Mouse (Mus musculus): ENCODE results near the gene Sirt3. TPM values are rescaled to one million over a fixed set of nuclear protein-coding genes. Genes with fewer than 3 reads are reported as not detected.

Gene Sirt3
- polyA plus RNA-seq (2015; fragmentation: Nextera tagmentation; extraction: Ambion mirVana): 56.4 and 60.5 TPM in 2 replicates

- peaks cover 9% of the 10 kb centered on the region; the same call in 1 of the 2 replicates for H3K36me3 ChIP-seq
- ATAC-seq (ENCODE audit: low FRiP score, low read depth): peak; percentile 95
- WGBS: under 1% methylated on average over 59 of the region's 59 CpGs
These were observed at the start of gene Sirt3, which contains the start of gene Psmd13 for GRCm38 (mm10) chr7:140881696-140882468. Sirt3 (minus strand) TSS chr7:140882309. Psmd13 (plus strand) TSS chr7:140881968.

GRCm38 (mm10) chr7:140927181-140927580 lies 45.1 kb upstream of the Sirt3 start:
- Histone ChIP-seq H3K9ac (no peak overlapping the region), H3K9me3 (no peaks in the 10 kb centered on the region), H3K27ac (replicated peaks) (no peak overlapping the region), H3K4me2 (no peak overlapping the region), H3K4me1 (replicated peaks) (peaks cover 14% of the 10 kb centered on the region), H3K36me3 (no peaks in the 10 kb centered on the region), H3K27me3 (peaks cover 34% of the 10 kb centered on the region), H3K4me3 (no peak overlapping the region)
- no peak for ATAC-seq (ENCODE audit: low FRiP score, low read depth)
- WGBS: 88% methylated on average over 6 of the region's 6 CpGs

More at GRCm38 (mm10) chr7:140881696-140882468, at the start of gene Sirt3, which contains the start of gene Psmd13:
- peaks cover 19% of the 10 kb centered on the region for H3K4me1 ChIP-seq (replicated peaks)
- peak within 1 kb of the TSS; percentile 62 for H3K4me3 ChIP-seq
- no peaks in the 10 kb centered on the region for H3K9me3 ChIP-seq
- no peaks in the 10 kb centered on the region for H3K27me3 ChIP-seq
- peak within 1 kb of the TSS; percentile 86 for H3K27ac ChIP-seq (replicated peaks)
- peak within 1 kb of the TSS; percentile 61 for H3K4me2 ChIP-seq
- H3K9ac ChIP-seq: peak within 1 kb of the TSS; percentile 69

GRCm38 (mm10) chr7:140923070-140923775 lies 41.1 kb upstream of the Sirt3 start:
- Histone ChIP-seq H3K9me3 (no peaks in the 10 kb centered on the region), H3K4me1 (replicated peaks) (peaks cover 18% of the 10 kb centered on the region), H3K27me3 (peaks cover 68% of the 10 kb centered on the region), H3K4me3 (peak overlapping the region; percentile 51), H3K4me2 (peak overlapping the region; percentile 99), H3K36me3 (no peaks in the 10 kb centered on the region), H3K27ac (replicated peaks) (no peak overlapping the region), H3K9ac (peak overlapping the region; percentile 42)
- ATAC-seq (ENCODE audit: low FRiP score, low read depth): no peak
- WGBS: 21% methylated on average over 30 of the region's 30 CpGs

- peaks cover 71% of the 10 kb centered on the region for H3K27me3 ChIP-seq
- peak; percentile 76 for ATAC-seq (ENCODE audit: low FRiP score, low read depth)
- H3K4me1 ChIP-seq (replicated peaks): peaks cover 18% of the 10 kb centered on the region
- peak overlapping the region; percentile 42 for H3K9ac ChIP-seq
- H3K27ac ChIP-seq (replicated peaks): no peak overlapping the region
- peak overlapping the region; percentile 51 for H3K4me3 ChIP-seq
- H3K9me3 ChIP-seq: no peaks in the 10 kb centered on the region
- under 1% methylated on average over 49 of the region's 49 CpGs for WGBS
- no peaks in the 10 kb centered on the region for H3K36me3 ChIP-seq
- peak overlapping the region; percentile 99 for H3K4me2 ChIP-seq
These were observed 40.4 kb upstream of the Sirt3 start for GRCm38 (mm10) chr7:140922398-140923069.

- WGBS: 33% methylated on average over 22 of the region's 22 CpGs
- H3K4me3 ChIP-seq: peak overlapping the region; percentile 51
- no peaks in the 10 kb centered on the region for H3K9me3 ChIP-seq
- no peak overlapping the region for H3K27ac ChIP-seq (replicated peaks)
- peak overlapping the region; percentile 99 for H3K4me2 ChIP-seq
- ATAC-seq (ENCODE audit: low FRiP score, low read depth): no peak
- peaks cover 71% of the 10 kb centered on the region for H3K27me3 ChIP-seq
- H3K9ac ChIP-seq: no peak overlapping the region
- H3K4me1 ChIP-seq (replicated peaks): peaks cover 18% of the 10 kb centered on the region
- H3K36me3 ChIP-seq: no peaks in the 10 kb centered on the region
These were observed 39.3 kb upstream of the Sirt3 start for GRCm38 (mm10) chr7:140921225-140921975.

- no peak for ATAC-seq (ENCODE audit: low FRiP score, low read depth)
- Histone ChIP-seq H3K9ac (no peak within 1 kb of the TSS), H3K4me2 (peak within 1 kb of the TSS; percentile 99), H3K27ac (replicated peaks) (no peak within 1 kb of the TSS), H3K4me3 (peak within 1 kb of the TSS; percentile 51; the same call in 1 of the 2 replicates), H3K9me3 (no peaks in the 10 kb centered on the region), H3K27me3 (peaks cover 71% of the 10 kb centered on the region), H3K4me1 (replicated peaks) (peaks cover 18% of the 10 kb centered on the region), H3K36me3 (no peaks in the 10 kb centered on the region)
- WGBS: 80% methylated on average over 8 of the region's 8 CpGs
These were observed 38.4 kb upstream of the Sirt3 start, which contains the start of gene Nlrp6 for GRCm38 (mm10) chr7:140920418-140921029. Nlrp6 (plus strand) TSS chr7:140920902.

GRCm38 (mm10) chr7:140919911-140920310 lies 37.8 kb upstream of the Sirt3 start:
- WGBS: 75% methylated on average over 4 of the region's 4 CpGs
- Histone ChIP-seq H3K27me3 (peaks cover 64% of the 10 kb centered on the region), H3K9me3 (no peaks in the 10 kb centered on the region), H3K27ac (replicated peaks) (no peak overlapping the region), H3K9ac (no peak overlapping the region), H3K36me3 (no peaks in the 10 kb centered on the region), H3K4me3 (no peak overlapping the region), H3K4me2 (no peak overlapping the region), H3K4me1 (replicated peaks) (peaks cover 18% of the 10 kb centered on the region)
- ATAC-seq (ENCODE audit: low FRiP score, low read depth): no peak

GRCm38 (mm10) chr7:140914031-140914690 lies 32.1 kb upstream of the Sirt3 start:
- no peaks in the 10 kb centered on the region for H3K36me3 ChIP-seq
- no peak for ATAC-seq (ENCODE audit: low FRiP score, low read depth)
- no peaks in the 10 kb centered on the region for H3K4me1 ChIP-seq (replicated peaks)
- no peaks in the 10 kb centered on the region for H3K9me3 ChIP-seq
- no peak overlapping the region for H3K4me3 ChIP-seq
- H3K27me3 ChIP-seq: peaks cover 9% of the 10 kb centered on the region
- H3K9ac ChIP-seq: no peak overlapping the region
- H3K4me2 ChIP-seq: no peak overlapping the region
- WGBS: 87% methylated on average over 8 of the region's 8 CpGs
- H3K27ac ChIP-seq (replicated peaks): no peak overlapping the region

- H3K9me3 ChIP-seq: no peaks in the 10 kb centered on the region
- 0 out of 2 replicates have a peak, but pooled peaks cover under 1% of the 10 kb centered on the region for H3K27me3 ChIP-seq
- no peaks in the 10 kb centered on the region for H3K36me3 ChIP-seq
- H3K4me3 ChIP-seq: no peak overlapping the region
- no peak overlapping the region for H3K4me2 ChIP-seq
- H3K4me1 ChIP-seq (replicated peaks): peaks cover 5% of the 10 kb centered on the region
- H3K9ac ChIP-seq: no peak overlapping the region
- no peak for ATAC-seq (ENCODE audit: low FRiP score, low read depth)
- H3K27ac ChIP-seq (replicated peaks): no peak overlapping the region
- WGBS: 70% methylated on average over 5 of the region's 5 CpGs
These were observed 30.9 kb upstream of the Sirt3 start for GRCm38 (mm10) chr7:140912846-140913482.

- no peak overlapping the region for H3K9ac ChIP-seq
- no peaks in the 10 kb centered on the region for H3K27me3 ChIP-seq
- no peaks in the 10 kb centered on the region for H3K9me3 ChIP-seq
- no peak for ATAC-seq (ENCODE audit: low FRiP score, low read depth)
- no peak overlapping the region for H3K4me3 ChIP-seq
- H3K36me3 ChIP-seq: no peaks in the 10 kb centered on the region
- WGBS: 74% methylated on average over 3 of the region's 3 CpGs
- H3K4me2 ChIP-seq: no peak overlapping the region
- no peak overlapping the region for H3K27ac ChIP-seq (replicated peaks)
- H3K4me1 ChIP-seq (replicated peaks): peaks cover 5% of the 10 kb centered on the region
These were observed 30.2 kb upstream of the Sirt3 start for GRCm38 (mm10) chr7:140912293-140912692.

Measured in hindbrain, embryonic 15.5 days (tissue).